Mouse (Mus musculus) E14TG2a.4 (cell line): Measurements from ENCODE around the gene Chd9.

Experiments
- CTCF ChIP-seq: conservative IDR thresholded peaks from 2 replicates; pipeline ENCODE4 v1.5.1; 2014; ENCODE audit warnings: low read length
- POU5F1 ChIP-seq: IDR thresholded peaks from 2 replicates; pipeline ENCODE4 v1.6.1; 2014; ENCODE audit warnings: low read length, borderline replicate concordance

GRCm38 (mm10) chr8:90813602-90814320 is 14.4 kb upstream of the Chd9 start:
- TF ChIP-seq CTCF (peak; percentile 89), POU5F1 (no peak)
